Mouse (Mus musculus) stomach, embryonic 15.5 days (tissue): ENCODE data around the gene Bpifb9b. TPM values are rescaled to one million over a fixed set of nuclear protein-coding genes. Genes with fewer than 3 reads are reported as not detected.
A peak's percentile ranks its signal among the peaks of the same experiment; 100 is the strongest.
"Not testable (repeated sequence)": the region's sequence is repeated elsewhere in the genome, so short reads cannot be mapped to it uniquely, and the experiment has no call there.

Source experiments
- ATAC-seq: fragments of 200-750 bp; cut with Nextera tagmentation; 2 replicates; pipeline ENCODE4 v1.8.0; 2017; ENCODE audit warnings: low read depth, moderate number of reproducible peaks, moderate TSS enrichment; ENCODE audit not compliant: insufficient read depth, low FRiP score
- H3K27ac ChIP-seq: fragments of 300-500 bp; sonication (generic); 2 replicates; pipeline ENCODE4 v1.5.1; 2015; ENCODE audit warnings: mild to moderate bottlenecking, inconsistent platforms
- H3K27me3 ChIP-seq: fragments of 300-500 bp; sonication (generic); replicated peaks from 2 replicates; pipeline ENCODE4 v1.6.1; 2015; ENCODE audit warnings: inconsistent platforms
- H3K36me3 ChIP-seq: fragments of 300-500 bp; sonication (generic); 2 replicates; pipeline ENCODE4 v1.6.1; 2015; ENCODE audit warnings: inconsistent platforms
- H3K4me1 ChIP-seq: fragments of 300-500 bp; sonication (generic); 2 replicates; pipeline ENCODE4 v1.6.1; 2015; ENCODE audit warnings: inconsistent platforms
- H3K4me2 ChIP-seq: fragments of 300-500 bp; sonication (generic); 2 replicates; pipeline ENCODE4 v1.6.1; 2015; ENCODE audit warnings: mild to moderate bottlenecking, inconsistent platforms
- H3K4me3 ChIP-seq: fragments of 300-500 bp; sonication (generic); replicated peaks from 2 replicates; pipeline ENCODE4 v1.5.1; 2015; ENCODE audit warnings: inconsistent platforms
- H3K9ac ChIP-seq: fragments of 300-500 bp; sonication (generic); 2 replicates; pipeline ENCODE4 v1.6.1; 2015; ENCODE audit warnings: inconsistent platforms
- H3K9me3 ChIP-seq: fragments of 300-500 bp; sonication (generic); 2 replicates; pipeline ENCODE4 v1.6.1; 2016; ENCODE audit warnings: inconsistent platforms
- WGBS: fragments of 180-500 bp; shearing (Covaris S2); methylation state at CpG from one replicate; pipeline ENCODE4 v1.1.7; 2015; 5-methylcytosine and 5-hydroxymethylcytosine counted together
- polyA plus RNA-seq: library from polyadenylated mRNA; unstranded; fragments of >200 nt; fragmentation: Nextera tagmentation; extraction: Ambion mirVana; gene quantifications from 2 replicates; pipeline ENCODE4 v1.2.1, GENCODE M21; 2015

Bpifb9b gene
- not detected in 2 replicates for polyA plus RNA-seq

DNA sequence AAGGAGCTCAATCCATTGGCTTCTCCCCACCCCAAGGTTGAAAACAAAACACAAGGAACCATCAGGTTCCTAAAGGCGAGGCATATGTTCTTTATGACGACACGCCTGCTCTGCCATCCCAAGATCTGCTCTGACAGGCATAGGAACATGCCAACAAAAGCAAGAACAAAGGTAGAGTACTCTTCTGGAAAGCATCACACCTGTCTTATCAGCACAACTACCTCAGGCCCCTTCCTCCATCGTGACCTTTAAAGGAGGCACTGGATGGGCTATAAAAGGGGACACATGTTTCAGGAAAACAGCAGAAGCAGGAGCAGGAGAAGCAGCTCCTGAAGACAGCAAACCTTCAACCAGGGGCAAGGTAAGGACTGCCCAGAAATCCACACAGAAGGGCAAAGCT lies at the start of gene Bpifb9b:
Gene Bpifb9b, plus strand, starts transcription at position 301 of the 400 bp plus-strand sequence.
- not testable (repeated sequence) for H3K4me2 ChIP-seq, H3K36me3 ChIP-seq, H3K27me3 ChIP-seq, H3K27ac ChIP-seq, H3K4me3 ChIP-seq, ATAC-seq, H3K4me1 ChIP-seq, H3K9me3 ChIP-seq, H3K9ac ChIP-seq
- 79% methylated on average over 4 of the region's 4 CpGs for WGBS

DNA sequence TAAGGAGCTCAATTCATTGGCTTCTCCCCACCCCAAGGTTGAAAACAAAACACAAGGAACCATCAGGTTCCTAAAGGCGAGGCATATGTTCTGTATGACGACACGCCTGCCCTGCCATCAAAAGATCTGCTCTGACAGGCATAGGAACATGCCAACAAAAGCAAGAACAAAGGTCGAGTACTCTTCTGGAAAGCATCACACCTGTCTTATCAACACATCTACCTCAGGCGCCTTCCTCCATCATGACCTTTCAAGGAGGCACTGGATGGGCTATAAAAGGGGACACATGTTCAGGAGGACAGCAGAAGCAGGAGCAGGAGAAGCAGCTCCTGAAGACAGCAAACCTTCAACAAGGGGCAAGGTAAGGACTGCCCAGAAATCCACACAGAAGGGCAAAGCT lies 49.5 kb upstream of the Bpifb9b start, which contains the start of gene Bpifb9a:
Gene Bpifb9a, plus strand, starts transcription at position 301 of the 400 bp plus-strand sequence.
- ATAC-seq, H3K27me3 ChIP-seq, H3K4me2 ChIP-seq, H3K4me3 ChIP-seq, H3K9me3 ChIP-seq, H3K27ac ChIP-seq, H3K4me1 ChIP-seq, H3K36me3 ChIP-seq, H3K9ac ChIP-seq: not testable (repeated sequence)
- 67% methylated on average over 5 of the region's 5 CpGs for WGBS

DNA sequence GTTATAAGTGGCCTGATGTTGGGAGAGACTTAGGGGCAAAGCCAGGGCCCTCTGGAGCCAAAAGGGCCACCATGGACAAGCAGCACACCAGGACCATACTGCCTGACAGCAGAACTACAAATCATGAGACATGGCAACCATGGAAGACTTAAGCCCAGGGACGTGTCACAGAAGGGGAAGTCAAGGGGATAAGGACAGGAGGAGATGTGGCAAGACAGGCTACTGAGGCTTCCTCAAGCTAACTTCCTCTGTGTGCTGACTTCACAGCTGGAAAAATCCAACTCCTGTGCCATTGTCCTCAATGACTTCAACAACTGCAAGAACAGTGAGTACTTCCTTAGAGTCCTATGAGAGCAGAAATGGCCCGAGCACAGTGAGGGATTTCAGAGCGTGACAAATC lies 42.6 kb upstream of the Bpifb9b start:
- WGBS: 71% methylated on average over 3 of the region's 3 CpGs

DNA sequence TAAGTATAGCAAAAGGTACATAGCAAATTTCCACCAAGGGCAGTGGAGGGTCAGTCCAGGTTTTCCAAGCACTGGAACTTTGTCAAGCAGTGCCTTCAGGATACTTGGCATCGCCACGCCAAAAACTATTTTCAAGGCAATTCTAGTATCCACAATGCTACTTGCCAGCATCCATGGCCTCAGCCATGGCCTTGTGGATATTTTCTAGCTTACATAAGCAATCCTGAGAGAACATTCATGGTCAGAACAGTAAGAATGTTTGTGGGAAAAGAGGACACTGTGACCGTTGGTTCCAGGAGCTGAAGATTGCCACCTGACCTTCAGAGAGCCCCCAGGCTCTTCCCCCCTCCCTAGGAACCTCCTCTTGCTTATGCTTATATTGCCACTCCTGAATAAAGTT lies 15.2 kb upstream of the Bpifb9b start:
- H3K4me1 ChIP-seq, H3K36me3 ChIP-seq, ATAC-seq, H3K9ac ChIP-seq, H3K4me2 ChIP-seq, H3K9me3 ChIP-seq, H3K27ac ChIP-seq, H3K27me3 ChIP-seq, H3K4me3 ChIP-seq: not testable (repeated sequence)
- WGBS: 79% methylated on average over 3 of the region's 3 CpGs

More for the DNA sequence above, 42.6 kb upstream of the Bpifb9b start:
- H3K27me3 ChIP-seq, H3K4me2 ChIP-seq, H3K27ac ChIP-seq, H3K4me1 ChIP-seq, H3K36me3 ChIP-seq, H3K4me3 ChIP-seq, ATAC-seq, H3K9me3 ChIP-seq, H3K9ac ChIP-seq: not testable (repeated sequence)

DNA sequence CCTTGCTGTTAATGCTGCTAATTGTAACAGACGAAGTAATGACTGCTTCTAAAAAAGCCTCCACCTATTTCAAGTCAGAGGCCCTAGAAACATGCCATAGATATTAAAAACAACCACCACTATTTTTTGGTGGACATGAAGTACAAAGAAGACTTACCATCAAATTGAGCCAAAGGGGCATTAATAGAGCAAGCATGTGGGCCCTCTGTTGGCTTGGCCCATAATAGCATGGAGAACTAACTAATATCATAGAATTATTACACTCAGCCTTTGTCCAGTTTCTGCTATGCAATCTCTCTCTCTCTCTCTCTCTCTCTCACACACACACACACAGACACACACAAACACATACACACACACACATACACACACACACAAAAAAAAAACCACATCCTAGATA lies 14.2 kb upstream of the Bpifb9b start:
- no peaks in the 10 kb centered on the region for H3K9me3 ChIP-seq
- no peak overlapping the region for H3K9ac ChIP-seq
- no peaks in the 10 kb centered on the region for H3K36me3 ChIP-seq
- H3K4me3 ChIP-seq: no peak overlapping the region
- no peak overlapping the region for H3K4me2 ChIP-seq
- no peaks in the 10 kb centered on the region for H3K27me3 ChIP-seq
- no peak for ATAC-seq
- WGBS: 79% methylated on average over 1 of the region's 1 CpGs
- H3K4me1 ChIP-seq: no peaks in the 10 kb centered on the region
- H3K27ac ChIP-seq: no peak overlapping the region

DNA sequence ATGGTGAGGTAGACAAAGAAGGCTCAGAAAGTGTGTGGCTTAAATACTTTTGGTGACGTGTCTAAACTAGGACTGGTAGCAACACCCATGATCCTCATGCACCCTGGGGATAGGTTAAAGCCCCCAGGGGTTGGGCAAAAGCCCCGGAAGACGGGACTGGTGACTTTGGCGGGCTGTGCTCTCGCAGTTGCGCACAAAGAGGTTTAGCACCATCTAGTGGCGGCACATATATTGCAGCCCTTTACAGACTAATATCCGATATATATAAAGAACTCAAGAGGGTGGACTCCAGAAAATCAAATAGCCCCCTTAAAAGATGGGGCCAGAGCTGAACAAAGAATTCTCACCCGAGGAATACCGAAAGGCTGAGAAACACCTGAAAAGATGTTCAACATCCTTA lies 12.3 kb upstream of the Bpifb9b start:
- H3K9ac ChIP-seq, H3K4me1 ChIP-seq, H3K27me3 ChIP-seq, H3K4me3 ChIP-seq, H3K27ac ChIP-seq, H3K9me3 ChIP-seq, H3K36me3 ChIP-seq, ATAC-seq: not testable (repeated sequence)
- WGBS: 3% methylated on average over 10 of the region's 10 CpGs
- H3K4me2 ChIP-seq: peak overlapping the region; percentile 33; the same call in 1 of the 2 replicates

DNA sequence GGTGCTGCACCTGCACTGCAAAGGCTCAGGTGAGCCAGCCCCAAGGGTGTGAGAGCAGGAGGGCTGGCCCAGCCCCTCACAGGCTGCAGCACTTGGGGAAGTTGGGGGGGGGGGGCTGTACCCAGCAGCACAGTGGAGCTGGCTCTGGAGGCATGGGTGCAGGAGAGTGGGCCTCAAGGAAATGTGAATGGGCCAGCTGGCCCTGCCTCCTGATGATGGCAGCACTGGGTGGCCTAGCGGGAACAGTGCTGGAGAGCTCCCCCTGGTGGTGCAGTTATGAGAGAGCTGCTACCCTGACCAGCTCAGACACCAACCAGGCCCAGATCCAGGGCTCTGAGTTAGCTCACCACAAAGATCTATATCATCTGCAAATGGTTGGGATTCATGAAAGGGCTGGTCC lies 6.5 kb upstream of the Bpifb9b start:
- 14% methylated on average over 1 of the region's 1 CpGs for WGBS
- no peak overlapping the region for H3K4me2 ChIP-seq
- peak; percentile 66; the same call in 1 of the 2 replicates for ATAC-seq

DNA sequence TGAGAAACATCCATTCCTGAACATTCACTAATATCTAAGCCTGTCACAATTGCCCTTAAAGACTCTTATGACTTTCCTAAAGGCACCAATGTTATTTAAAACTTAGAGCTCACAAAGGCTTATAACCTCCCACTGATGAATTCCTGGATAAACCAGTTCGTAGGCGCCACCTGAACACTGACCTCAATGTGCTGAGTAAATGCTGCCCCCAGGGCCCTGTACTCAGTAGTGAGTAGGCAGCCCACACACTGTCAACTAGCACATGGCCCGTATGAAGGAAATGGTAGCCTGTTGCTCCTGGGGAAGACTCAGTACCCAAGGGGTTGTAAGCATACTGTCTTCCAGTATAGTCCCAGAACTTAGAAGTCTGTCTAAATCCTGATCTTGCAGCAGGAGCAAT lies 5.3 kb upstream of the Bpifb9b start:
- ATAC-seq: no peak
- H3K36me3 ChIP-seq: no peaks in the 10 kb centered on the region
- H3K27ac ChIP-seq: no peak overlapping the region
- H3K9ac ChIP-seq: no peak overlapping the region
- H3K9me3 ChIP-seq: no peaks in the 10 kb centered on the region
- H3K4me3 ChIP-seq: no peak overlapping the region
- no peaks in the 10 kb centered on the region for H3K27me3 ChIP-seq
- no peak overlapping the region for H3K4me2 ChIP-seq
- no peaks in the 10 kb centered on the region for H3K4me1 ChIP-seq
- WGBS: 84% methylated on average over 3 of the region's 3 CpGs

More for the DNA sequence above, 6.5 kb upstream of the Bpifb9b start:
- Histone ChIP-seq H3K9ac (no peak overlapping the region), H3K27ac (no peak overlapping the region), H3K9me3 (no peaks in the 10 kb centered on the region), H3K36me3 (no peaks in the 10 kb centered on the region), H3K27me3 (no peaks in the 10 kb centered on the region), H3K4me1 (no peaks in the 10 kb centered on the region), H3K4me3 (no peak overlapping the region)

DNA sequence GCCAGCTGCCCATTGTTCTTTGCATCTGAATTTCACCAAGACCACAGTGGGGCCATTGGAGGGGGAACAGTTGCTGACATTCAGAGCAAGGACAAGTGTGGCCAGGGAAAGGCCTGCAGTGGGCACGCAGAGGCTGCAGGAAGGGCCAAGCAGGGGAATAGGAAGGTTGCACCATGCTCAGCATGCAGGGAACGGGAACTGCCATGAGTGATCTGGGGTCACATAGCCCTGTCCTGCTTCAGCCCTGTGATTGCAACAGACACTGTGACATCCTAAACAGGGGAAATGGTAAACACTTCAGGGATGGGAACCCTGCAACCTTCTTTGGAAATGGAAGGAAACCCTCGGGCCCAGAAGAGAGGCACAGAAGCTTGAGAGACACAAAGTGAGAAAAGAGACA lies 2.4 kb upstream of the Bpifb9b start:
- not testable (repeated sequence) for H3K9me3 ChIP-seq, H3K4me3 ChIP-seq, H3K4me2 ChIP-seq, H3K27ac ChIP-seq, H3K4me1 ChIP-seq, ATAC-seq, H3K36me3 ChIP-seq, H3K9ac ChIP-seq, H3K27me3 ChIP-seq
- 80% methylated on average over 1 of the region's 3 CpGs for WGBS

DNA sequence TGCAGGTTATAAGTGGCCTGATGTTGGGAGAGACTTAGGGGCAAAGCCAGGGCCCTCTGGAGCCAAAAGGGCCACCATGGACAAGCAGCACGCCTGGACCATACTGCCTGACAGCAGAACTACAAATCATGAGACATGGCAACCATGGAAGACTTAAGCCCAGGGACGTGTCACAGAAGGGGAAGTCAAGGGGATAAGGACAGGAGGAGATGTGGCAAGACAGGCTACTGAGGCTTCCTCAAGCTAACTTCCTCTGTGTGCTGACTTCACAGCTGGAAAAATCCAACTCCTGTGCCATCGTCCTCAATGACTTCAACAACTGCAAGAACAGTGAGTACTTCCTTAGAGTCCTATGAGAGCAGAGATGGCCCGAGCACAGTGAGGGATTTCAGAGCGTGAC lies 6.7 kb downstream of the Bpifb9b start:
- WGBS: 83% methylated on average over 5 of the region's 5 CpGs
- H3K9ac ChIP-seq, H3K36me3 ChIP-seq, H3K4me3 ChIP-seq, H3K9me3 ChIP-seq, ATAC-seq, H3K27ac ChIP-seq, H3K27me3 ChIP-seq, H3K4me2 ChIP-seq, H3K4me1 ChIP-seq: not testable (repeated sequence)

DNA sequence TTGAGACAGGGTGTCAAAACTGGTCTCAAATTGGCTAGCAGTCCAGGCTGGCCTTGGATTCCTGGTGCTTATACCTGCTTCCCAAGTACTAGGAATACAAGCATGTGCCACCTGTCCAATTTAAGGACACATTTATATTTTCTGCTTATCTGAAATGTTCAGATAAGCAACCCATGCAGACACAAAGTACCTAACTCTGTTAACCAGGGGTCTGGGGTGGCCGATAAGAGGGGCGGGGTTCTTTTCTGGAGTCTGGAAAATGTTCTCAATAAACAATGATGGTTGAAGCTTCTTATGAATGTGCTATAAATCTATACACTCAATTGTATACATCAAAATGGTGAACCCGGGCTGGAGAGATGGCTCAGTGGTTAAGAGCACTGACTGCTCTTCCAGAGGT lies 19.8 kb downstream of the Bpifb9b start:
- Histone ChIP-seq H3K27ac (no peak overlapping the region), H3K36me3 (no peaks in the 10 kb centered on the region), H3K9me3 (no peaks in the 10 kb centered on the region), H3K4me1 (no peaks in the 10 kb centered on the region), H3K4me3 (no peak overlapping the region), H3K27me3 (no peaks in the 10 kb centered on the region), H3K9ac (no peak overlapping the region), H3K4me2 (no peak overlapping the region)
- WGBS: 68% methylated on average over 3 of the region's 3 CpGs
- ATAC-seq: no peak

DNA sequence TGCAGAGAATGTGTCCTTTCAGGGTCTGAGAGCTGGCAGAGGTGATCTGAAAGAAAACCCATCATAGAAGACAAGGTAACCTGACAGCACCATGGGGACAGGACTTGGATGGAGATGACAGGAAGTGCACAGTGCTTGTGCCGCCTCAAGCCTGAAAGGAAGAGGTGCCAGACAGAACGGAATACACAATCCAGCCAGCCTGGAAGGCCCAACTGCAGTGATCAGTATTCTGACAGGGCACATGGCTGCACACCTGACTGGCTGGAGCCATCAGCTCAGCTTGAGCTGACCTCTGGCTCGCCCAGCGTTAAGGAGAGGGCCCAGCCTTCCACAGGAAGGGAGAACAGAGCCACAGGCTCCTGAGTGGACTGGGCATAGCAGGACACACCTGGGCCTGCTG lies 28.5 kb downstream of the Bpifb9b start:
- 75% methylated on average over 4 of the region's 4 CpGs for WGBS
- no peak overlapping the region for H3K4me3 ChIP-seq
- H3K9ac ChIP-seq: no peak overlapping the region
- no peaks in the 10 kb centered on the region for H3K36me3 ChIP-seq
- no peaks in the 10 kb centered on the region for H3K27me3 ChIP-seq
- no peaks in the 10 kb centered on the region for H3K9me3 ChIP-seq
- H3K27ac ChIP-seq: no peak overlapping the region
- no peak overlapping the region for H3K4me2 ChIP-seq
- no peak for ATAC-seq
- H3K4me1 ChIP-seq: no peaks in the 10 kb centered on the region

DNA sequence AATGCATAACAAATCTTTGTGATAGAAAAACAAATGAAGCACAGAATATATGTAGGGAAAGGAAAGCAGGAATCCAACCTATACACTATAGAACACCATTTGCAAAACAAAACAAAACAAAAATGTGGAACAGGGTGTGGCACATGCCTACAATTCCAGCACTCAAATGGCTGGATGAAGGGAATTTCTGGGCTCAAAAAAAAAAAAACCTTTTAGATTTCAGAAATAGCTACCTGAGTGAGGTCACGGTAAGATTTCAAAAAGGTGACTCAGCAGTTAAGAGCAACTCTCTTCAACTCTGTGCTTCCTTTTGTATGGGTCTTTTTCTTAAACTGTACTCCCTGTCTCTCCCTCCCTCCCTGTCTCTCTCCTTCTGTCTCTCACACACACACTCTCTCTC lies 31.1 kb downstream of the Bpifb9b start:
- no peak overlapping the region for H3K9ac ChIP-seq
- no peak overlapping the region for H3K4me3 ChIP-seq
- no peak overlapping the region for H3K27ac ChIP-seq
- no peak overlapping the region for H3K4me2 ChIP-seq
- H3K27me3 ChIP-seq: no peaks in the 10 kb centered on the region
- H3K36me3 ChIP-seq: no peaks in the 10 kb centered on the region; the same call in 1 of the 2 replicates
- H3K4me1 ChIP-seq: no peaks in the 10 kb centered on the region
- H3K9me3 ChIP-seq: no peaks in the 10 kb centered on the region
- ATAC-seq: no peak
- WGBS: 80% methylated on average over 1 of the region's 1 CpGs
